Mouse (Mus musculus) lung, postnatal 36 days (tissue): Measurements from ENCODE around the gene Jmjd1c.
A peak's percentile ranks its signal among the peaks of the same experiment; 100 is the strongest.
"Not testable (repeated sequence)": the region's sequence is repeated elsewhere in the genome, so short reads cannot be mapped to it uniquely, and the experiment has no call there.

ENCODE experiments used
- DNase-seq: peaks from one replicate; pipeline ENCODE4 v3.0.0; 2022; ENCODE audit warnings: mixed read lengths

Gene Jmjd1c

GRCm38 (mm10) chr10:67105331-67106217, 9.6 kb downstream of the Jmjd1c start:
- DNase-seq, result no peak

- DNase-seq, result no peak
Measured at GRCm38 (mm10) chr10:67106400-67106799, 10.5 kb downstream of the Jmjd1c start.

GRCm38 (mm10) chr10:67107017-67107761, 11.3 kb downstream of the Jmjd1c start:
- DNase-seq, result peak; percentile 23

GRCm38 (mm10) chr10:67108096-67108495, 12.2 kb downstream of the Jmjd1c start:
- no peak for DNase-seq

GRCm38 (mm10) chr10:67109635-67110034, 13.7 kb downstream of the Jmjd1c start:
- no peak for DNase-seq

GRCm38 (mm10) chr10:67111044-67111798, 15.3 kb downstream of the Jmjd1c start:
- DNase-seq, result peak; percentile 26

GRCm38 (mm10) chr10:67111799-67112177, 15.9 kb downstream of the Jmjd1c start:
- DNase-seq, result no peak

- DNase-seq, result not testable (repeated sequence)
Measured at GRCm38 (mm10) chr10:67112967-67113366, 17.0 kb downstream of the Jmjd1c start.

GRCm38 (mm10) chr10:67113833-67114232, 17.9 kb downstream of the Jmjd1c start:
- DNase-seq, result peak; percentile 35

GRCm38 (mm10) chr10:67115115-67115514, 19.2 kb downstream of the Jmjd1c start:
- DNase-seq, result peak; percentile 43

- DNase-seq, result peak; percentile 22
Measured at GRCm38 (mm10) chr10:67115666-67116091, 19.8 kb downstream of the Jmjd1c start.

GRCm38 (mm10) chr10:67116251-67116650, 20.3 kb downstream of the Jmjd1c start:
- DNase-seq, result no peak

- no peak for DNase-seq
Measured at GRCm38 (mm10) chr10:67119291-67119690, 23.4 kb downstream of the Jmjd1c start.

- peak; percentile 75 for DNase-seq
Measured at GRCm38 (mm10) chr10:67120180-67120579, 24.3 kb downstream of the Jmjd1c start.

- no peak for DNase-seq
Measured at GRCm38 (mm10) chr10:67120640-67121039, 24.7 kb downstream of the Jmjd1c start.

GRCm38 (mm10) chr10:67123756-67124155, 27.8 kb downstream of the Jmjd1c start:
- no peak for DNase-seq

- no peak for DNase-seq
Measured at GRCm38 (mm10) chr10:67124156-67124555, 28.2 kb downstream of the Jmjd1c start.

GRCm38 (mm10) chr10:67126061-67126858, 30.3 kb downstream of the Jmjd1c start:
- DNase-seq, result peak; percentile 65

- DNase-seq, result peak; percentile 28
Measured at GRCm38 (mm10) chr10:67126859-67127758, 31.2 kb downstream of the Jmjd1c start.

GRCm38 (mm10) chr10:67129531-67129930, 33.6 kb downstream of the Jmjd1c start:
- peak; percentile 25 for DNase-seq

- no peak for DNase-seq
Measured at GRCm38 (mm10) chr10:67131709-67132108, 35.8 kb downstream of the Jmjd1c start.
